Mouse (Mus musculus) stomach, embryonic 16.5 days (tissue): ENCODE data around the gene Hsd17b3. TPM values are rescaled to one million over a fixed set of nuclear protein-coding genes. Genes with fewer than 3 reads are reported as not detected.

Experiments used
- ATAC-seq: fragments of 200-750 bp; cut with Nextera tagmentation; 2 replicates; pipeline ENCODE4 v1.8.0; 2017; ENCODE audit warnings: moderate number of reproducible peaks, moderate TSS enrichment; ENCODE audit not compliant: insufficient read depth, low FRiP score
- H3K27ac ChIP-seq: fragments of 300-500 bp; sonication (generic); 2 replicates; pipeline ENCODE4 v1.5.1; 2014; ENCODE audit warnings: low read length
- H3K27me3 ChIP-seq: fragments of 300-500 bp; sonication (generic); 2 replicates; pipeline ENCODE4 v1.6.1; 2014; ENCODE audit warnings: low read length, control low read depth, mixed read lengths; ENCODE audit not compliant: control insufficient read depth, insufficient read depth
- H3K36me3 ChIP-seq: fragments of 300-500 bp; sonication (generic); 2 replicates; pipeline ENCODE4 v1.6.1; 2014; ENCODE audit warnings: low read length; ENCODE audit not compliant: control insufficient read depth, insufficient read depth
- H3K4me1 ChIP-seq: fragments of 300-500 bp; sonication (generic); 2 replicates; pipeline ENCODE4 v1.6.1; 2014; ENCODE audit warnings: low read length, control low read depth, mixed read lengths; ENCODE audit not compliant: control insufficient read depth, insufficient read depth
- H3K4me2 ChIP-seq: fragments of 300-500 bp; sonication (generic); 2 replicates; pipeline ENCODE4 v1.6.1; 2014; ENCODE audit warnings: low read depth, low read length, mixed read lengths
- H3K4me3 ChIP-seq: fragments of 300-500 bp; sonication (generic); replicated peaks from 2 replicates; pipeline ENCODE4 v1.5.1; 2014; ENCODE audit warnings: mild to moderate bottlenecking, low read length
- H3K9ac ChIP-seq: fragments of 300-500 bp; sonication (generic); 2 replicates; pipeline ENCODE4 v1.6.1; 2014; ENCODE audit warnings: low read length
- H3K9me3 ChIP-seq: fragments of 300-500 bp; sonication (generic); replicated peaks from 2 replicates; pipeline ENCODE4 v1.6.1; 2016; ENCODE audit warnings: low read length, control low read depth; ENCODE audit not compliant: control insufficient read depth
- WGBS: fragments of 180-500 bp; shearing (Covaris S2); extraction: QIAGEN DNeasy Blood & Tissue Kit; methylation state at CpG from one replicate; pipeline ENCODE4 v1.1.7; 2014; 5-methylcytosine and 5-hydroxymethylcytosine counted together
- polyA plus RNA-seq: library from polyadenylated mRNA; unstranded; fragments of >200 nt; fragmentation: Nextera tagmentation; extraction: Ambion mirVana; gene quantifications from 2 replicates; pipeline ENCODE4 v1.2.1, GENCODE M21; 2015

The Hsd17b3 gene
- polyA plus RNA-seq, 1 experiment from 2014 or later, result not detected

- H3K4me1 ChIP-seq, result no peaks in the 10 kb centered on the region; the same call in 1 of the 2 replicates
- no peak for ATAC-seq
- no peak overlapping the region for H3K4me2 ChIP-seq
- WGBS, result 88% methylated on average over 1 of the region's 1 CpGs
- H3K27me3 ChIP-seq, result no peaks in the 10 kb centered on the region
- no peak overlapping the region for H3K9ac ChIP-seq
- no peak overlapping the region for H3K27ac ChIP-seq
- H3K9me3 ChIP-seq, result no peaks in the 10 kb centered on the region
- H3K36me3 ChIP-seq, result no peaks in the 10 kb centered on the region
- H3K4me3 ChIP-seq, result no peak overlapping the region
Measured at GRCm38 (mm10) chr13:64110421-64110820, 21.4 kb upstream of the Hsd17b3 start.

DNA sequence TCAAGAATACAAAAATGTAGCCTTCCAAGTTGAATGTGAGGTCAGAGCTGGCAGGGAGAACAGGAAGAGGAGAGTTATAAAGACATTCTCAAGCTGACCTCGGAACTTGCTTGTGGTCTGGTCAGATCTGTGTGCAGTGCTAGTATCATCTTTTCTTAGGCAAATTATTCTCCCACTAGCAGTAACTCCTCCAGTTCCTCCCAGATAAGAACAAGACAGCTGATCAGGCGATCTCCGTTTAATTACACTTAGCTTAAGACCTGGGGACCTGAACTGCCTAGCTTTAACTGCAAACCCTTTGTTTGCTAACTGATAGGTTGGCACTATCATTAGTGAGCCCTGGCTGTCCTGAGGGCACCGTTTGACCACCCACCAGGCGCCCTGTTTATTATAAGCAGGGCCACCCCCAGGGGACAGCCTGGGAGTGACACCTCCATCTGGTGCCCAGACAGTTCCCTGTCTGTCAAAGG lies 19.4 kb upstream of the Hsd17b3 start:
- Histone ChIP-seq H3K27me3 (no peaks in the 10 kb centered on the region), H3K27ac (no peak overlapping the region), H3K9me3 (no peaks in the 10 kb centered on the region), H3K4me1 (no peaks in the 10 kb centered on the region; the same call in 1 of the 2 replicates), H3K36me3 (no peaks in the 10 kb centered on the region), H3K4me2 (no peak overlapping the region), H3K9ac (no peak overlapping the region), H3K4me3 (no peak overlapping the region)
- whole genome bisulfite sequencing, result 27% methylated on average over 5 of the region's 5 CpGs
- ATAC-seq, result no peak

- Histone ChIP-seq H3K4me3 (no peak overlapping the region), H3K9ac (no peak overlapping the region), H3K27me3 (no peaks in the 10 kb centered on the region), H3K36me3 (no peaks in the 10 kb centered on the region), H3K27ac (no peak overlapping the region), H3K9me3 (no peaks in the 10 kb centered on the region), H3K4me2 (peak overlapping the region; percentile 27; the same call in 1 of the 2 replicates), H3K4me1 (no peaks in the 10 kb centered on the region; the same call in 1 of the 2 replicates)
- ATAC-seq, result no peak
- 22% methylated on average over 8 of the region's 8 CpGs for WGBS
Measured at GRCm38 (mm10) chr13:64107535-64107934, 18.5 kb upstream of the Hsd17b3 start.

DNA sequence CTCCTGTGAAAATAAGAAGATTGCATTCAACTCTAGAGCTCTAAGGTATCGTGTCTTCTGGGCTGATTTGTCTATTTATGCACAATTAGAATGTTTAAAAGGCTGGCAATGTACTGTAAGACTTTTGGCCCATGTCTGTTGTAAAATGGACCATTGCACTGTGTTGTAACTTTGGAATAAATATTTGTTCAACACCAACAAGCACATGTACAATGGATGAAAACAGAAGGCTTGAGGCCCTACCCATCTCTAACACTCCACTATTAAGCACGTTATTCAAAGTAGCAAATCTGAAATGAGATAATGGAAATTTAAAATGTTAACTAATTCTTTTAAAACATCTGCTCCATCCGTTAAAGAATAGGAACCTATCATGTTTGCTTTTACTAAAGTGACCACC lies 18.1 kb upstream of the Hsd17b3 start:
- 50% methylated on average over 3 of the region's 3 CpGs for WGBS

DNA sequence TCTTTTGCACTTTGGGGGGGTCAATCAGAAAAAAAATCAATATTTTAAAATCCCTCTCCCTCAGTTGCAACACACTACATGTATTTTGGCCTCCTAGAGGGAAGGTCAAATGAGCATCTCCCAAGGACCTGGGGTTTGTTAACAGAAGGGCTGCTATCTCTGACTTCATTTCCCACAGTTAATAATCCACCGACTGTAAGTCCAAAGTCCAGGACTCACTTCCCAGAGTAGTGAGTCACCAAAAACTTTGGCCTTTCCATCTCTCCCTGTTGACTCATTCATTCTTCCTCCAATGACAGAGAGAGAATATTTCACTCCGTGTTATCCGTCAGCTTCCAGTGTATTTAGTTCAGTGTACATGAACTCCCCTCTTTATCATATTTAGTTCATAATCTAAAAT lies 16.7 kb upstream of the Hsd17b3 start:
- no peaks in the 10 kb centered on the region; the same call in 1 of the 2 replicates for H3K27me3 ChIP-seq
- 56% methylated on average over 3 of the region's 3 CpGs for WGBS
- no peak overlapping the region for H3K4me2 ChIP-seq

More for the DNA sequence above, 18.1 kb upstream of the Hsd17b3 start:
- Histone ChIP-seq H3K27ac (no peak overlapping the region), H3K27me3 (no peaks in the 10 kb centered on the region; the same call in 1 of the 2 replicates), H3K9ac (no peak overlapping the region), H3K4me3 (no peak overlapping the region), H3K4me2 (no peak overlapping the region), H3K4me1 (no peaks in the 10 kb centered on the region; the same call in 1 of the 2 replicates), H3K36me3 (no peaks in the 10 kb centered on the region), H3K9me3 (no peaks in the 10 kb centered on the region)
- ATAC-seq, result no peak

DNA sequence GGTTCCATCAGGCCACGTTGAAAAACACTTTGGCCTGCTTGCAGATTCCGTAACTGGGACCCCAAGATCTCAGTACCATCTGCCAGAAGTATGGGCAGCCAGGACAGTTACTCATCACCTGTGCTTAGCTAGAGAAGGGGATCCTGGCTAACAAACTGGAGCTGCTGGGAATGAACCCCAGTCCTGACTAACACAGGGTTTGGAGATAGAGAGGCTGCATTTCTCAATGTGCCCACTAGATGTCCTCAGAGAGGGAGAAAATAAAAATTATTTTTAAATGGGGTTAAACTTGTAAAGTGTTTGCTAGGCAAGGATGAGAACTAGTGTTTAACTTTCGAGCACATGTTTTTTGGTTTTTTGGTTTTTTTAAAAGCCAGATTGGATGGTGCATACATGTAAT lies 11.2 kb upstream of the Hsd17b3 start:
- ATAC-seq, result no peak
- H3K4me3 ChIP-seq, result no peak overlapping the region
- no peak overlapping the region for H3K27ac ChIP-seq
- H3K9me3 ChIP-seq, result no peaks in the 10 kb centered on the region
- H3K4me2 ChIP-seq, result no peak overlapping the region
- H3K9ac ChIP-seq, result no peak overlapping the region
- H3K4me1 ChIP-seq, result no peaks in the 10 kb centered on the region
- WGBS, result 67% methylated on average over 3 of the region's 3 CpGs
- no peaks in the 10 kb centered on the region for H3K36me3 ChIP-seq
- no peaks in the 10 kb centered on the region; the same call in 1 of the 2 replicates for H3K27me3 ChIP-seq

More for the DNA sequence above, 16.7 kb upstream of the Hsd17b3 start:
- Histone ChIP-seq H3K4me3 (no peak overlapping the region), H3K36me3 (no peaks in the 10 kb centered on the region), H3K27ac (no peak overlapping the region), H3K9ac (no peak overlapping the region), H3K4me1 (no peaks in the 10 kb centered on the region; the same call in 1 of the 2 replicates), H3K9me3 (no peaks in the 10 kb centered on the region)
- peak; percentile 82 for ATAC-seq

DNA sequence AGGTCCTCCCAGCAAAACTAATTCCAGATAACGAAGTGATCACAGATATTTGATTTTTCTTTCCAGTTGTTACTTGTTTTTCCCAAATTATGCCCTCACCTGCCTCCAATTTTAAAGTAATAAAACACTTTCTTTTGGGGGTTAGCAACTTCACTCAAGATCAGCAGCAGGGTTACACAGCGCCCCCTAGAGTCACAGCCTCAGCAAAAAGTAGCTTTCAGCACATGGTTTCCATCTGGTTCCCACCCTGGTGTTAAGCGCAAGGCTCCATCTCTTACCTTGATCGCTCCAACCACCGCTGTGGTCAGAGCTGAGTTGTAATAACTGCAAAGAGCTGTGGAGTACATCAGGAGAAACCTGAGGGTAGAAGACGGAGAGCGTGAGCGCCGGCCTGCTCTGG lies 10.0 kb upstream of the Hsd17b3 start:
- WGBS, result 72% methylated on average over 9 of the region's 9 CpGs
- Histone ChIP-seq H3K27me3 (no peaks in the 10 kb centered on the region; the same call in 1 of the 2 replicates), H3K9me3 (no peaks in the 10 kb centered on the region), H3K9ac (no peak overlapping the region), H3K4me2 (no peak overlapping the region), H3K36me3 (no peaks in the 10 kb centered on the region), H3K4me3 (no peak overlapping the region), H3K27ac (no peak overlapping the region), H3K4me1 (no peaks in the 10 kb centered on the region)
- ATAC-seq, result no peak

DNA sequence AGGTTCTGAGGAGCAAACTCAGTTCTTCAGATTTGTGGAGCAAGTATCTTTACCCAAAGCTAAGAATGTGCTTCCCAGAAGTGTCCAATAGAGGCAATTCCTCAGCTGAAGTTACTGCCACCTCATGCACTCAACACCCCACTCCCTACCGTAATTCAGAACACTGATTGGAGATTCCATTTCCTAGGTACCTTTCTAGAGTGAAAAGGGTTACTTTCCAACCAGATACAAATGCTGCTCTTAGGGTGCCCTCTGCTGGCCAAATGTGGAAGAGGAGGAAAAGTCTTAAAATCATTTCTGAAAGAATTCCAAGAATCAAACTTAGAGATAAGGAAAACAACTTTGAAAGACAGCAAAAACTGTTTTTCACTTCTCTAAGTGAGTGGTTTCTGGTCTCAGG lies 4.3 kb upstream of the Hsd17b3 start:
- Histone ChIP-seq H3K9ac (no peak overlapping the region), H3K4me1 (0 out of 2 replicates have a peak, but pooled peaks cover 3% of the 10 kb centered on the region), H3K27ac (no peak overlapping the region), H3K4me3 (no peak overlapping the region), H3K27me3 (no peaks in the 10 kb centered on the region), H3K4me2 (no peak overlapping the region), H3K9me3 (no peaks in the 10 kb centered on the region), H3K36me3 (no peaks in the 10 kb centered on the region)
- no peak for ATAC-seq
- 0% methylated on average over 1 of the region's 1 CpGs for WGBS

DNA sequence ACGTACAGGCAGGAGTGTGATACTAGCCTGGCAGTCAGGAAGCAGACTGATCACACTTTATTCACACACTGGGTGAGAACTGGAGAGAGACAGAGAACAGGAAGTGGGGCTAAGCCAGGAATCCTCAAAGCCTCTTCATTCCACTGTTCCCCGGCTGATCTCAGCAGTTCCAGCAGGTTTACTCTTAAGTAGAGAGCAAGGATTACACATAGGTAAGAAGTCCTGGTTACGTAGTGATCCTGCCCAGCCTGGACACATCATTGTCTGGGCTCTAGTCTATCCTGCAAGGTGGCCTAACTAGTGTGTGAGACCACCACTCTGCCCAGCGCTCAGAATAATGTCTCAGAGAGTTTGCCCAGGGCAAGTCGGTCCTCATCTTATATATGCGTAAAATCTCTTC lies 3.7 kb upstream of the Hsd17b3 start:
- 69% methylated on average over 6 of the region's 6 CpGs for WGBS
- no peak for ATAC-seq
- H3K9ac ChIP-seq, result no peak overlapping the region

More for the DNA sequence above, 3.7 kb upstream of the Hsd17b3 start:
- H3K4me3 ChIP-seq, result no peak overlapping the region
- no peaks in the 10 kb centered on the region for H3K27me3 ChIP-seq
- H3K4me2 ChIP-seq, result no peak overlapping the region
- H3K27ac ChIP-seq, result no peak overlapping the region
- no peaks in the 10 kb centered on the region for H3K36me3 ChIP-seq
- 0 out of 2 replicates have a peak, but pooled peaks cover 3% of the 10 kb centered on the region for H3K4me1 ChIP-seq
- H3K9me3 ChIP-seq, result no peaks in the 10 kb centered on the region
